Mouse (Mus musculus) hindbrain, embryonic 11.5 days (tissue): ENCODE measurements around the gene Rpl36. TPM values are rescaled to one million over a fixed set of nuclear protein-coding genes. Genes with fewer than 3 reads are reported as not detected.

Experiments
- ATAC-seq: fragments of 200-750 bp; cut with Nextera tagmentation; 2 replicates; pipeline ENCODE4 v1.8.0; 2017; ENCODE audit warnings: mild to moderate bottlenecking, moderate TSS enrichment, moderate library complexity; ENCODE audit not compliant: low FRiP score
- DNase-seq: peaks from one replicate; pipeline ENCODE4 v3.0.0-alpha.2; 2015; ENCODE audit warnings: low spot score
- H3K27ac ChIP-seq: fragments of 300-500 bp; sonication (generic); 2 replicates; pipeline ENCODE4 v1.5.1; 2014; ENCODE audit warnings: mild to moderate bottlenecking, low read depth, low read length
- H3K27me3 ChIP-seq: fragments of 300-500 bp; sonication (generic); 2 replicates; pipeline ENCODE4 v1.6.1; 2014; ENCODE audit warnings: mild to moderate bottlenecking, low read length, moderate library complexity, mixed read lengths; ENCODE audit not compliant: control insufficient read depth, insufficient read depth
- H3K36me3 ChIP-seq: fragments of 300-500 bp; sonication (generic); 2 replicates; pipeline ENCODE4 v1.6.1; 2014; ENCODE audit warnings: mild to moderate bottlenecking, low read length, moderate library complexity, mixed read lengths; ENCODE audit not compliant: control insufficient read depth, insufficient read depth
- H3K4me1 ChIP-seq: fragments of 300-500 bp; sonication (generic); replicated peaks from 2 replicates; pipeline ENCODE4 v1.6.1; 2014; ENCODE audit warnings: low read length, mixed read lengths; ENCODE audit not compliant: control insufficient read depth, insufficient read depth
- H3K4me2 ChIP-seq: fragments of 300-500 bp; sonication (generic); replicated peaks from 2 replicates; pipeline ENCODE4 v1.6.1; 2014; ENCODE audit warnings: mild to moderate bottlenecking, low read depth, low read length
- H3K4me3 ChIP-seq: fragments of 300-500 bp; sonication (generic); 2 replicates; pipeline ENCODE4 v1.5.1; 2014; ENCODE audit warnings: low read depth, low read length
- H3K9ac ChIP-seq: fragments of 300-500 bp; sonication (generic); 2 replicates; pipeline ENCODE4 v1.6.1; 2014; ENCODE audit warnings: low read depth, low read length
- H3K9me3 ChIP-seq: fragments of 300-500 bp; sonication (generic); 2 replicates; pipeline ENCODE4 v1.6.1; 2016; ENCODE audit warnings: low read length; ENCODE audit not compliant: control insufficient read depth
- WGBS: fragments of 180-500 bp; shearing (Covaris S2); extraction: QIAGEN DNeasy Blood & Tissue Kit; methylation state at CpG from one replicate; pipeline ENCODE4 v1.1.7; 2014; 5-methylcytosine and 5-hydroxymethylcytosine counted together
- polyA plus RNA-seq: library from polyadenylated mRNA; unstranded; fragments of >200 nt; fragmentation: Nextera tagmentation; extraction: Ambion mirVana; gene quantifications from 2 replicates; pipeline ENCODE4 v1.2.1, GENCODE M21; 2014

Rpl36 gene
- polyA plus RNA-seq = 1,258 and 1,259 TPM in 2 replicates

- Histone ChIP-seq H3K9me3 (no peaks in the 10 kb centered on the region), H3K4me1 (peaks cover 11% of the 10 kb centered on the region)
- WGBS = under 1% methylated on average over 52 of the region's 52 CpGs
Measured at GRCm38 (mm10) chr17:56613236-56613844, at the start of gene Rpl36. TSS of gene Rpl36 (plus strand) at chr17:56613416.

GRCm38 (mm10) chr17:56566293-56566692, 46.9 kb upstream of the Rpl36 start:
- WGBS = 96% methylated on average over 28 of the region's 29 CpGs
- no peak for ATAC-seq

More at GRCm38 (mm10) chr17:56613236-56613844, at the start of gene Rpl36:
- Histone ChIP-seq H3K36me3 (peaks cover 17% of the 10 kb centered on the region; the same call in 1 of the 2 replicates), H3K4me3 (peak within 1 kb of the TSS; percentile 84), H3K9ac (peak within 1 kb of the TSS; percentile 81), H3K4me2 (peak within 1 kb of the TSS; percentile 83), H3K27ac (peak within 1 kb of the TSS; percentile 83), H3K27me3 (no peaks in the 10 kb centered on the region)
- ATAC-seq = peak; percentile 43
- peak; percentile 96 for DNase-seq

GRCm38 (mm10) chr17:56566918-56567317, 46.3 kb upstream of the Rpl36 start:
- Histone ChIP-seq H3K27ac (no peak overlapping the region), H3K4me3 (no peak overlapping the region), H3K36me3 (peaks cover 58% of the 10 kb centered on the region), H3K9ac (no peak overlapping the region), H3K4me1 (no peaks in the 10 kb centered on the region), H3K4me2 (no peak overlapping the region), H3K27me3 (no peaks in the 10 kb centered on the region), H3K9me3 (no peaks in the 10 kb centered on the region)
- ATAC-seq = no peak
- 93% methylated on average over 5 of the region's 5 CpGs for WGBS
- DNase-seq = no peak

More at GRCm38 (mm10) chr17:56566293-56566692, 46.9 kb upstream of the Rpl36 start:
- Histone ChIP-seq H3K4me3 (no peak overlapping the region), H3K27ac (no peak overlapping the region), H3K4me2 (no peak overlapping the region), H3K27me3 (no peaks in the 10 kb centered on the region), H3K9ac (no peak overlapping the region), H3K36me3 (peaks cover 63% of the 10 kb centered on the region), H3K4me1 (no peaks in the 10 kb centered on the region), H3K9me3 (no peaks in the 10 kb centered on the region)
- no peak for DNase-seq

- peaks cover 55% of the 10 kb centered on the region for H3K36me3 ChIP-seq
- DNase-seq = no peak
Measured at GRCm38 (mm10) chr17:56567370-56567769, 45.8 kb upstream of the Rpl36 start.

GRCm38 (mm10) chr17:56570287-56570686, 42.9 kb upstream of the Rpl36 start:
- Histone ChIP-seq H3K4me3 (no peak overlapping the region), H3K27me3 (no peaks in the 10 kb centered on the region), H3K4me1 (no peaks in the 10 kb centered on the region), H3K4me2 (no peak overlapping the region), H3K36me3 (peaks cover 56% of the 10 kb centered on the region), H3K27ac (no peak overlapping the region), H3K9ac (no peak overlapping the region), H3K9me3 (no peaks in the 10 kb centered on the region)
- ATAC-seq = no peak
- no peak for DNase-seq
- WGBS = 92% methylated on average over 4 of the region's 4 CpGs

More at GRCm38 (mm10) chr17:56567370-56567769, 45.8 kb upstream of the Rpl36 start:
- Histone ChIP-seq H3K4me2 (no peak overlapping the region), H3K4me3 (no peak overlapping the region), H3K9ac (no peak overlapping the region), H3K27ac (no peak overlapping the region), H3K27me3 (no peaks in the 10 kb centered on the region), H3K9me3 (no peaks in the 10 kb centered on the region), H3K4me1 (no peaks in the 10 kb centered on the region)
- 98% methylated on average over 4 of the region's 4 CpGs for WGBS
- no peak for ATAC-seq

- 88% methylated on average over 1 of the region's 1 CpGs for WGBS
- Histone ChIP-seq H3K4me1 (no peaks in the 10 kb centered on the region), H3K36me3 (peaks cover 49% of the 10 kb centered on the region), H3K27ac (no peak overlapping the region), H3K4me2 (no peak overlapping the region), H3K9me3 (no peaks in the 10 kb centered on the region), H3K9ac (no peak overlapping the region), H3K4me3 (no peak overlapping the region), H3K27me3 (no peaks in the 10 kb centered on the region)
- DNase-seq = no peak
- no peak for ATAC-seq
Measured at GRCm38 (mm10) chr17:56572154-56572553, 41.1 kb upstream of the Rpl36 start.

GRCm38 (mm10) chr17:56572939-56573338, 40.3 kb upstream of the Rpl36 start:
- H3K36me3 ChIP-seq = peaks cover 46% of the 10 kb centered on the region
- no peak overlapping the region for H3K4me2 ChIP-seq
- ATAC-seq = no peak
- 96% methylated on average over 3 of the region's 3 CpGs for WGBS
- H3K4me1 ChIP-seq = no peaks in the 10 kb centered on the region
- H3K27me3 ChIP-seq = no peaks in the 10 kb centered on the region
- H3K27ac ChIP-seq = no peak overlapping the region
- no peak overlapping the region for H3K4me3 ChIP-seq
- no peak overlapping the region for H3K9ac ChIP-seq
- DNase-seq = no peak
- H3K9me3 ChIP-seq = no peaks in the 10 kb centered on the region

- H3K36me3 ChIP-seq = peaks cover 25% of the 10 kb centered on the region
- H3K27ac ChIP-seq = no peak overlapping the region
- peak overlapping the region; percentile 92 for H3K4me3 ChIP-seq
- no peaks in the 10 kb centered on the region for H3K9me3 ChIP-seq
- H3K27me3 ChIP-seq = no peaks in the 10 kb centered on the region
- peak overlapping the region; percentile 82; the same call in 1 of the 2 replicates for H3K9ac ChIP-seq
- WGBS = 87% methylated on average over 1 of the region's 1 CpGs
- DNase-seq (no peak), ATAC-seq (no peak)
- H3K4me2 ChIP-seq = peak overlapping the region; percentile 51
- H3K4me1 ChIP-seq = peaks cover 16% of the 10 kb centered on the region
Measured at GRCm38 (mm10) chr17:56583071-56583470, 30.1 kb upstream of the Rpl36 start.

GRCm38 (mm10) chr17:56583611-56584256, 29.5 kb upstream of the Rpl36 start:
- no peak for DNase-seq
- Histone ChIP-seq H3K36me3 (peaks cover 23% of the 10 kb centered on the region), H3K27ac (peak overlapping the region; percentile 88), H3K4me3 (peak overlapping the region; percentile 92), H3K4me1 (peaks cover 16% of the 10 kb centered on the region), H3K4me2 (peak overlapping the region; percentile 51), H3K9me3 (no peaks in the 10 kb centered on the region), H3K9ac (peak overlapping the region; percentile 82), H3K27me3 (no peaks in the 10 kb centered on the region)
- 4% methylated on average over 31 of the region's 33 CpGs for WGBS
- no peak for ATAC-seq
